Mouse (Mus musculus) lung, embryonic 14.5 days (tissue): ENCODE results near the gene Dock1. TPM values are rescaled to one million over a fixed set of nuclear protein-coding genes. Genes with fewer than 3 reads are reported as not detected.
A peak's percentile ranks its signal among the peaks of the same experiment; 100 is the strongest.

Experiments used
- ATAC-seq: fragments of 200-750 bp; cut with Nextera tagmentation; 2 replicates; pipeline ENCODE4 v1.8.0; 2017; ENCODE audit warnings: mild to moderate bottlenecking, moderate TSS enrichment, moderate library complexity; ENCODE audit not compliant: insufficient read depth
- DNase-seq: peaks from one replicate; pipeline ENCODE4 v3.0.0-alpha.2; 2015
- H3K27ac ChIP-seq: fragments of 300-500 bp; sonication (generic); 2 replicates; pipeline ENCODE4 v1.5.1; 2014; ENCODE audit warnings: low read depth, mild to moderate bottlenecking, moderate library complexity
- H3K27me3 ChIP-seq: fragments of 300-500 bp; sonication (generic); 2 replicates; pipeline ENCODE4 v1.6.1; 2014; ENCODE audit warnings: low read length, control low read depth; ENCODE audit not compliant: insufficient read depth
- H3K36me3 ChIP-seq: fragments of 300-500 bp; sonication (generic); 2 replicates; pipeline ENCODE4 v1.6.1; 2014; ENCODE audit warnings: control low read depth; ENCODE audit not compliant: insufficient read depth
- H3K4me1 ChIP-seq: fragments of 300-500 bp; sonication (generic); 2 replicates; pipeline ENCODE4 v1.6.1; 2014; ENCODE audit warnings: antibody characterized with exemption, control low read depth; ENCODE audit not compliant: insufficient read depth
- H3K4me2 ChIP-seq: fragments of 300-500 bp; sonication (generic); 2 replicates; pipeline ENCODE4 v1.6.1; 2014; ENCODE audit warnings: mild to moderate bottlenecking
- H3K4me3 ChIP-seq: fragments of 300-500 bp; sonication (generic); 2 replicates; pipeline ENCODE4 v1.5.1; 2014; ENCODE audit warnings: low read depth, low read length
- H3K9ac ChIP-seq: fragments of 300-500 bp; sonication (generic); 2 replicates; pipeline ENCODE4 v1.6.1; 2014
- H3K9me3 ChIP-seq: fragments of 300-500 bp; sonication (generic); 2 replicates; pipeline ENCODE4 v1.6.1; 2016; ENCODE audit warnings: low read depth, low read length, control low read depth
- CTCF ChIP-seq: IDR thresholded peaks from 2 replicates; pipeline ENCODE4 v1.5.1; 2016; ENCODE audit warnings: antibody characterized with exemption, low read depth
- WGBS: fragments of 180-500 bp; shearing (Covaris S2); extraction: QIAGEN DNeasy Blood & Tissue Kit; methylation state at CpG from one replicate; pipeline ENCODE4 v1.1.7; 2014; 5-methylcytosine and 5-hydroxymethylcytosine counted together
- polyA plus RNA-seq: library from polyadenylated mRNA; unstranded; fragments of >200 nt; fragmentation: Nextera tagmentation; extraction: Ambion mirVana; gene quantifications from 2 replicates; pipeline ENCODE4 v1.2.1, GENCODE M21; 2014

The Dock1 gene
- polyA plus RNA-seq, 1 experiment from 2014 or later = 57.3 TPM

GRCm38 (mm10) chr7:134695431-134695830 is 25.0 kb downstream of the Dock1 start:
- DNase-seq (no peak), ATAC-seq (no peak)
- Histone ChIP-seq H3K36me3 (no peaks in the 10 kb centered on the region), H3K9ac (no peak overlapping the region), H3K27ac (no peak overlapping the region), H3K27me3 (no peaks in the 10 kb centered on the region), H3K9me3 (no peaks in the 10 kb centered on the region), H3K4me2 (no peak overlapping the region), H3K4me1 (no peaks in the 10 kb centered on the region), H3K4me3 (no peak overlapping the region)
- 71% methylated on average over 4 of the region's 4 CpGs for WGBS
- TF ChIP-seq CTCF = no peak

GRCm38 (mm10) chr7:134696126-134696979 is 25.9 kb downstream of the Dock1 start:
- Histone ChIP-seq H3K4me2 (no peak overlapping the region), H3K9me3 (no peaks in the 10 kb centered on the region), H3K4me3 (no peak overlapping the region), H3K27me3 (no peaks in the 10 kb centered on the region), H3K27ac (no peak overlapping the region), H3K36me3 (no peaks in the 10 kb centered on the region), H3K4me1 (no peaks in the 10 kb centered on the region), H3K9ac (no peak overlapping the region)
- no peak for ATAC-seq
- TF ChIP-seq CTCF = no peak
- DNase-seq = no peak
- WGBS = 78% methylated on average over 10 of the region's 10 CpGs

DNA sequence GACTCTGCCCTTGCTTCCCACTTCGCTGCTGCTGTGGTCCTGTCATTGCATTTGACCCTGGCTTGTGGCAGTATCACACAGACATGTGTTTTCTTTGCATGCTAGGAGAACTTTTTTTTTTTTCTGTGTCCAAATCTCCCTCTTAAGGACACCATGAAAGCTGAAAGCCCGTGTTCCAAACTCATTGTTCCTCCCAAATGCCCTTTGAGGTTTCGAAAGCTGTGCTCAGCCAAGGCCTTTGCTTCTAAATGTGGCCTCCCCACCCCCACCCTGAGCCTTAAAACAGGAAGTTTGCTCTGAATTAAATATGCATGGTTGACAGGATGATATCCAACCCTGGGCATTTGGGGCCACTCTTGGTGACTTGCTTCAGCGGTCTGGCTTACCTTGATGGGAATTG is 27.0 kb downstream of the Dock1 start:
- H3K4me2 ChIP-seq = no peak overlapping the region
- WGBS = 65% methylated on average over 4 of the region's 4 CpGs
- H3K9me3 ChIP-seq = no peaks in the 10 kb centered on the region
- no peak for ATAC-seq
- no peaks in the 10 kb centered on the region for H3K27me3 ChIP-seq
- no peak overlapping the region for H3K27ac ChIP-seq
- no peak overlapping the region for H3K4me3 ChIP-seq
- DNase-seq = peak; percentile 26
- no peak for TF ChIP-seq CTCF
- no peaks in the 10 kb centered on the region for H3K4me1 ChIP-seq
- H3K36me3 ChIP-seq = no peaks in the 10 kb centered on the region
- no peak overlapping the region for H3K9ac ChIP-seq

DNA sequence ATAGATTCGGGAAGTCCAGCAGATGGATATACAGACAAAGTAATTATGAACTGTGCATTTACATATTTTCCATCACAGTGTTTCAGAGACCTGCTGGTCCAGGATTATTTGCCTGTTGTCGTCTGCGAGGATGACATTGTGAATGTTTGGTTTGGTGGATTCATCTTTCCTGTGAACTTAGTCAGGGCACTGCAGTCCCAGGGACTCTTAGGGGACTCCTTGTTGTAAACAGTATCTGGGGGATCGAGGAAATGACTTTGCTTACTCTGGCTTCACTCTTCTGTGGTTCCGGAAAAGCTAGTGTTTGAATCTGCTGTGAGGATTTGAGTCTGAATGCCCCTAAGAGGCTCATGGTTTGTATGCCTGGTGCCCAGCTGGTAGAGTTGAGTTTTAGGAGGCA is 27.8 kb downstream of the Dock1 start:
- Histone ChIP-seq H3K9ac (no peak overlapping the region), H3K4me2 (no peak overlapping the region), H3K4me3 (no peak overlapping the region), H3K9me3 (no peaks in the 10 kb centered on the region), H3K27me3 (no peaks in the 10 kb centered on the region), H3K27ac (no peak overlapping the region), H3K4me1 (no peaks in the 10 kb centered on the region), H3K36me3 (no peaks in the 10 kb centered on the region)
- ATAC-seq (no peak), DNase-seq (no peak)
- 66% methylated on average over 5 of the region's 5 CpGs for WGBS
- TF ChIP-seq CTCF = no peak

DNA sequence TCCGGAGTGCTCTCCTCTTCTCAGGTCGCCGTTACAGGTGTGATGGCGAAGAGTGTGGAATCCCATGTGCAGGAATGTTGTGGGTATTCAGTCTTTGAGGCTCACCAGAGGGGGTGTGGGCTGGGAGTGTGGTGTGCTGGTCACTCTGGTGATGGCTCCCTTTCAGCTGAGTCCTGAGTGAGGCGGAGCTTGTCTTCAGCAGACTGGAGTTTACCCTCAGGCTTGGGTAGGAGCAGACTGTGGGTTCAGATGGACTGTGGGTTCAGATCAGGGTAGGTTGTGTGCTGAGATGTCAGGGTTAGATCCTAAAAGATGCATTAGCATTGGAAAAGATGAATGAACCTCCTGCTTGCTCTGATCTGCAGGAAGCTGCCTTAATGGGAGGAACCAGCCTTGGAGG is 29.5 kb downstream of the Dock1 start:
- no peak for DNase-seq
- peaks cover 7% of the 10 kb centered on the region; the same call in 1 of the 2 replicates for H3K4me1 ChIP-seq
- no peak for TF ChIP-seq CTCF
- H3K36me3 ChIP-seq = no peaks in the 10 kb centered on the region
- no peaks in the 10 kb centered on the region for H3K27me3 ChIP-seq
- 77% methylated on average over 5 of the region's 5 CpGs for WGBS
- H3K27ac ChIP-seq = no peak overlapping the region
- H3K4me2 ChIP-seq = no peak overlapping the region
- no peak overlapping the region for H3K4me3 ChIP-seq
- no peaks in the 10 kb centered on the region for H3K9me3 ChIP-seq
- no peak overlapping the region for H3K9ac ChIP-seq
- no peak for ATAC-seq

GRCm38 (mm10) chr7:134702481-134702880 is 32.0 kb downstream of the Dock1 start:
- H3K9me3 ChIP-seq = no peaks in the 10 kb centered on the region
- no peaks in the 10 kb centered on the region for H3K36me3 ChIP-seq
- 61% methylated on average over 5 of the region's 5 CpGs for WGBS
- DNase-seq (no peak), ATAC-seq (no peak)
- no peak overlapping the region for H3K9ac ChIP-seq
- H3K4me3 ChIP-seq = no peak overlapping the region
- H3K4me2 ChIP-seq = no peak overlapping the region
- no peak overlapping the region for H3K27ac ChIP-seq
- no peaks in the 10 kb centered on the region for H3K27me3 ChIP-seq
- no peak for TF ChIP-seq CTCF
- H3K4me1 ChIP-seq = peaks cover 7% of the 10 kb centered on the region; the same call in 1 of the 2 replicates

GRCm38 (mm10) chr7:134703704-134704103 is 33.2 kb downstream of the Dock1 start:
- DNase-seq = peak; percentile 64
- H3K36me3 ChIP-seq = no peaks in the 10 kb centered on the region
- no peak overlapping the region for H3K4me3 ChIP-seq
- no peaks in the 10 kb centered on the region for H3K9me3 ChIP-seq
- ATAC-seq = no peak
- no peaks in the 10 kb centered on the region for H3K27me3 ChIP-seq
- no peak for TF ChIP-seq CTCF
- 62% methylated on average over 2 of the region's 2 CpGs for WGBS
- no peak overlapping the region for H3K9ac ChIP-seq
- no peak overlapping the region for H3K4me2 ChIP-seq
- peaks cover 7% of the 10 kb centered on the region; the same call in 1 of the 2 replicates for H3K4me1 ChIP-seq
- no peak overlapping the region for H3K27ac ChIP-seq
